Mouse (Mus musculus) megakaryocyte, adult 5-6 weeks (primary cell): ENCODE measurements around the gene Zfp87. TPM values are rescaled to one million over a fixed set of nuclear protein-coding genes. Genes with fewer than 3 reads are reported as not detected.
A peak's percentile ranks its signal among the peaks of the same experiment; 100 is the strongest.

Experiments
- ATAC-seq: 2 replicates; pipeline ENCODE4 v1.8.0; 2016; ENCODE audit warnings: mild to moderate bottlenecking, inconsistent platforms; ENCODE audit not compliant: poor library complexity, severe bottlenecking
- total RNA-seq, 2 experiments: library from RNA; stranded (forward) in 1 of 2; stranded (reverse) in 1 of 2; fragments of 153-499, 151-499 nt in 1 of 2; fragments of 221-1000, 200-1000 nt in 1 of 2; gene quantifications; 2 replicates each; pipeline versions ENCODE4 v1.2.3 to v1.2.4; 2015 to 2017

The Zfp87 gene
- total RNA-seq (2015) (26.3 and 38.3 TPM in 2 replicates), total RNA-seq (2017) (21.2 and 23.2 TPM in 2 replicates)

DNA sequence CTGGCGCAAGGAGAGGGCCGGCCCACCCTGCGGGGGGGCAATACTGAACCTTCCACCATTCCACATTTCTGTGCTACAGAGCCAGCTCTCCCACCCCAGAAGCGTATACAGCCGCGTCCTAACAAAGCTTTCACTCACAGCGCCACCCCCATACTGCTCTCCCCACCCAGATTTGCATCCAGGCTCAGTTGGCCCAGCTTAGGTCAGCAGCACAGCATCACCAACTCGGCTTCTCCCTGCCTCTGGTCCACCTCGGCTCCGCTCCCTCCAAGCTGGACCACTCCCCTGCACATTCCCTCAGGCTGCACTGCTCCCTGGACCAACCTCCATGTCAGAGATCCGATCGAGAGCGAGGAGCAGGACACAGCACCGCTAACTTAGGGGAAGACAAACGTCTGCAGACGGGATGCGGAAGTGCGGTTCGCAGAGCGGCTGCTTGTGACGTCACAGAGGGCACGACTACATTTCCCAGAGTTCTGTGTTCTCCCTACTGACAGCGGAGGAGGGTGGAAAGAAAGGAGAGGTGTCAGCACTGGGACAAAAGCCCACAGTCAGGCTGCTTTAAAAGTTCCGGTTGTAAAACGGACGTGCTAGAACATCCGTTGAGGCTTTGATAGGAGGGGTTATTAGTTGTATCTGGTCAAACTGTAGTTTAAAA lies at the start of gene Zfp87, which contains the start of gene Gm26965:
Gene Zfp87, minus strand, starts transcription at position 425 of the 658 bp plus-strand sequence.
Gene Gm26965, minus strand, starts transcription at position 399 of the 658 bp plus-strand sequence.
- ATAC-seq, result peak; percentile 93

DNA sequence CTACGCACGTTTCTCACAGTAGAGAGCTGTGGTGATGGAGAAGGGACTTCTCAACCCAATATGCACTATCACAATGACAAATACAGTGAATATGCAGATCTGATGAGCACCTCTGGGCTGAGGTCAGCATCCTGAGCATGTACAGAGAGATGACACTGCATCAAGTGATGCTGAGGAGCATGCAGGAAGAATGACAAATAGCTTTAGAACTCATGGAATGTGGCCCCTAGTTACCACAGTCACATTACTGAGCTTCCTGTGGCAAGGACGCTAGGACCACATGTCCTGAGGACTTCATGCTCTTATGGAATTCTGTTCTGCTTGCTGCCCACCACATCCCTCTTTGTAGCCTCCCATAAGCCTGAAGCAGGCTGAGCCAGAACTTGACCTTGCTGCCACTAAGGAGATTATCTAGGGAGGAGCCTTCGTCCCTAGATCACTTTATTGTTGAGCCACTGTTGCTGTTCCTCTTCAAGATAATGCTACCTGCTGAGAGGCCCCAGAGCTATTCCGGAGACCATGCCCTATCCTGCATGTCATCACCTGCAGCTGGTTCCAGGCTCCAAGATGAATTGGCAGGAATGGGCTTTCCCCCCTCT lies 46.7 kb upstream of the Zfp87 start:
- ATAC-seq, result no peak

DNA sequence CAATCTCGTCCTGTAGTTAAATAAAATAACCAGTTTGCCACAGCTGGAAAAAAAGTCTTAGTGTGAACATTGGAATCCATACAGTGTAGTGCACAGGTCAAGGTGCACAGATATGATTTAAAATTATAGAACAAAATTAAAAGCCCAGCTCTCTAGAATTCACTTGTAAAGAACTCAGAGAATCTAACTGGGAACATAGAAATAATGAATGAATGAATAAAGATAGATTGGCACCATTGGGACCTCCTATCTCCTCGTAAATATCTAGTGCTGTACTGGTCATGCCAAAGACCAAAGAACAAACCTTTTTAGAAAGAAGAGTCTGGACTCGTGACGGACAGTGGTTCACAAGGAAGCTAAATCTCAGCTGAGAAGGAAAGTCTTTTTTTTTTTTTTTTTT lies 27.8 kb upstream of the Zfp87 start, which contains the start of gene Zfp748:
Gene Zfp748, minus strand, starts transcription at position 101 of the 400 bp plus-strand sequence.
- ATAC-seq, result no peak

DNA sequence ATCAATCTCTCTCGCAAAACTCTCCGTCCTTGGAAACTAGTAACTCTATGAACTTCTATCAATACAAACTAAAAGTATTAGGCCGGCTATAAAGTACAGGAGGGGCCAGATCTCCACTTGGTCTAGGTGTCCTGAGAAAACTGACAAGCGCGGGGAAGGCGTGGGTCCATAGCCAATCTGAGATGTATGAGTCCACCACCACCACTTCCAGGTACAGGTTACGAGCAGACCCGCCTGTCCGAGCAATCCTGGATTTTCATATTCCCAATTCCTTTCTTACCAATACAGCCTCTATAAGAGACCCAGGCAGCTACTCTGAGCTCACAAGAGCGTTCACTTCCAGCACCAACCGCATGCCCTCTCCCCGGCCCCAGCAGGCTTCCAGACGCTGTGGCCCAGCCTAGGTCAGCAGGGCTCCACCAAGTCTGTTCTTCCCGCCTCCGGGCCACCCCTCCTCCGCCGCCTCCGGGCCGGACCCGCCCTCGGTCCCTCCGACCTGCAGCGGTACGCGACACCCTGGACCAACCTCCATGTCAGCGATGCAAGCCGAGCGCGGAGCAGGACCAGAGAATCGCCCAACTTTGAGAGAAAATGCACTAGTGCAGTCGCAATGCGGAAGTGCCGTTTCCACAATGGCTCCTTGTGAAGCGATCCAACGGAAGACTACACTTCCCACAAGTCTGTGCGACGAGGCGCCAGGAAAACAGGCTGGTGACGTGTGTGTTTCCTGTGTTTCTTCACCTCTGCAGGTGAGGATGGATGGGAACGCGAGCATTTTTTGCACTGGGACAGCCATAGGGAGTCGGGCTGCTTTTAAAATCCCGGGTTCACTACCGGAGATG lies 26.7 kb upstream of the Zfp87 start:
- ATAC-seq, result peak; percentile 95

DNA sequence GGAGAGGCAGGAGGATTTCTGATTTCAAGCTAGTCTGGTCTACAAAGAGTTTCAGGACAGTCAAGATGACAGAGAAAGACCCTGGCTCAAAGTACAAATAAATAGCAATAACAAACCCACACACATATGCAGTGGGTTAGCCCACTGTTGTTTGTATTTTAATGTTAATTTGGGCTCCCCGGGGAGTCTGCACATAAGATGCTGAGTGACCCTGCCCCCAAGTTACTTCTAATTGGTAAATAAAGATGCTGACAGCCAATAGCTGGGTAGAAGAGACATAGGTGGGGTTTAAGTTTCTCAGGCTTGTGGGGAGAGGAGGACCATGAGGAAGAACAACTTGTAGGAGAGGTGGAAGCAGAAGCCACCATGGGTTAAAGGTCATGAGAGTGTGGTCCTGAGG lies 20.0 kb upstream of the Zfp87 start:
- ATAC-seq, result no peak

DNA sequence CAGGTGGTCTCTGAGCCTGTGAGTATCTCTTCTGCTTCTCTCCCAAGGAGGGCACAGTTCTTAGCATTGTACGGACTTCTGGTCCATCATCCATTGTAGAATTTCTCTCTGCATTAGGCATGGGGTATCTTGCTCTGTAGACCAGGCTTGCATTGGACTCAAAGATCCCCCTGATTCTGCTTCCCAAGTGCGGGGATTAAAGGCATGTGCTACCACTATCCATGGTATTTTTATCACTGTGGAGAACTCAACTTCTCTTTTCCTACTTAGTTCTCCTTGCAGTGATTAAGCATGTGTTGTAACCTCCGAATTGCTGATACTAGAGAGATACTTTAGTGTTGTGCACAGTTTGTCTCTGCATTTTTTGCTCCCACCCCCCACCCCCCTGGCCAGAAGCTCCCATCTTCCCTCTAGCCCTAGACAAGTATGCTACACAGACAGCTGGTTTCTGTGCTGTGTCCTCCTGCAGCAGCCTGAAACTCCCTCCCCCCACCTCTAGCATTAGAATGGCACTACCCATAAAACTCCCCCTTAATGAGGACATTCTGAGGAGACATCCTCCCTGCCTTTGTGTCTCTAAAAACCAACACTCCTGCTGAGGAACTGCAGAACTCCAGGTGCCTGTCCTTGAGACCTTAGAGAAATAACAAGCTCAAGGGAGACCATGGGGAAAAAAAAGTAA lies 1.2 kb upstream of the Zfp87 start:
- peak; percentile 11; the same call in 1 of the 2 replicates for ATAC-seq

DNA sequence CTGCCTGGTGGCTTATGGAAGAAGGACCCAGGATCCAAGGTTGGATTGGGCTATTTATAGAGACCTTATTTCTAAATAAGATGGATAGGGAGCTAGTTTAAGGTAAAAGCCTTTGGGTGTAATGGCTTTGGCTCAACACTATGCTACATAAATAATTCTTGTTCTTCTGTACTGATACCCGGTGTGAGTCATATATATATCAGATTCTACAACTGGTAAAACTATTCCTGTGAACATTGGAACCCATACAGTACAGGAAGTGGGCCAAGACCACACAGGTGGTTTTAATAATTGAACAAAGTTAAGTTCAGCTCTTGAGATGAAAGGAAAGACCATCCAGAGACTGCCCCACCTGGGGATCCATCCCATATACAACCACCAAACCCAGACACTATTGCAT lies 25.1 kb downstream of the Zfp87 start:
- no peak for ATAC-seq

DNA sequence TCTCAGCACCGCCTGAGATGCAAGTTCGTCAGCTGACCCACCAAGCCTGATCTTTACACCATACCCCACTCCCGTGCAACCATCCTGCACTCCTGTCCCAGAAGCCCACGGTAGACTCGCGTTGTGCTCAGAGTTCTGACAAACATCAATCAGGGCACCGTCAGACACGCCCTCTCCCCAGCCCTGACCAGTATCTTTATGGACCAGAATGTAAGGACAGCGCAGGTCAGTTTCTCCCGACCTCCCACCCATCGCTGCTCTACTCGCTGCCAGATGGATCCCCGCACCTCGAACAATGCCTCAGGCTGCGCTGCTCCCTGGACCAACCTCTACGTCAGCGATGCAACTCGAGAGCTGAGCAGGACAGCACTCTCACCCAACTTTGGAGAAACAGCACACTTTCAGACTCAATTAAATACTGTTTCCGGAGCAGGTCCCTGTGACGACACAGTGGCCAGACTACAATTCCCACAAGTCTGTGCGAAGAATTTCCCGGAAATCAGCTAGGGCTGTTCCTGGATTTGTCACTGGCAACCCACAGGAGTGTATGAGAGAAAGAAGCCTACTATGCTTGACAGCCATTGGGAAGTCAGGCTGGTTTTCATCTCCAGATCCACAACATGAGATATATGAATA lies 25.8 kb downstream of the Zfp87 start, which contains the start of gene Zfp58:
Gene Zfp58, minus strand, starts transcription at position 472 of the 636 bp plus-strand sequence.
- peak; percentile 95 for ATAC-seq

DNA sequence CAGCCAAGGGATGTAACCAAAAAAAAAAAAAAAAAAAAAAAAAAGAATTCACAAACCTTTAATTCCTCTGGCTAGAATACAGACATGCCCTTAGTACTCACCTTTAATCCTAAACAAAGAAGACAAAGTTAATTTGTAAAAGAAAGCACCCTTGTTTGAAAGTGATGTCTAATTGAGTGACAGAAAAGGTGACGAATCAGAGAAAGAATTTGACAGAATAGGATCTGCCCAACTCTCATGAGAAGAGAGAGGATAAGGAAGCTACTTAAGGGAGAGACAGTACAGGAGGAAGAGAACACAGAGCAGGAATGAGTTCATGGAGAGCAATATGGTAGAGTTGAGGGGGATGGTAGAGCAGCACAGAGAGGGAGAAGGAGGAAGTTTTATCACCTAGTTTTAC lies 30.3 kb downstream of the Zfp87 start:
- ATAC-seq, result no peak

DNA sequence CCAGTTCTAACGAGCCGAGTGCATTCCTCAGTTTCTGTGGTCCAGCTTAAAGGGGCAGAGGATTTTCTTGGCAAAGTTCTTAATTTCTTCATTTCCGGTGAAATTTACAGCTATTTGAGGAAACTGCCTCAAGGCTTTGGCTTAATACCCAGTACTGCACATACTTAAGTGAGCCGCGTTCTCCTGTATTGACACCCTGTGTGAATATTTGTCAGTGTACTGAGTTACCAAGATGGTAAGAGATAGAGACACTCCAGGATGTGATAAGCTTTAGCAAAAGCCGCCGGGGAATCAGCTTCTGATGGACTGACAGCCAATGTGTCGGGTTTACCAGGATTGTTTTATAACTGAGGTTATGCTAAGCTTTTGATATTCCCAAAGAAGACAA lies 41.6 kb downstream of the Zfp87 start:
- peak; percentile 33 for ATAC-seq

DNA sequence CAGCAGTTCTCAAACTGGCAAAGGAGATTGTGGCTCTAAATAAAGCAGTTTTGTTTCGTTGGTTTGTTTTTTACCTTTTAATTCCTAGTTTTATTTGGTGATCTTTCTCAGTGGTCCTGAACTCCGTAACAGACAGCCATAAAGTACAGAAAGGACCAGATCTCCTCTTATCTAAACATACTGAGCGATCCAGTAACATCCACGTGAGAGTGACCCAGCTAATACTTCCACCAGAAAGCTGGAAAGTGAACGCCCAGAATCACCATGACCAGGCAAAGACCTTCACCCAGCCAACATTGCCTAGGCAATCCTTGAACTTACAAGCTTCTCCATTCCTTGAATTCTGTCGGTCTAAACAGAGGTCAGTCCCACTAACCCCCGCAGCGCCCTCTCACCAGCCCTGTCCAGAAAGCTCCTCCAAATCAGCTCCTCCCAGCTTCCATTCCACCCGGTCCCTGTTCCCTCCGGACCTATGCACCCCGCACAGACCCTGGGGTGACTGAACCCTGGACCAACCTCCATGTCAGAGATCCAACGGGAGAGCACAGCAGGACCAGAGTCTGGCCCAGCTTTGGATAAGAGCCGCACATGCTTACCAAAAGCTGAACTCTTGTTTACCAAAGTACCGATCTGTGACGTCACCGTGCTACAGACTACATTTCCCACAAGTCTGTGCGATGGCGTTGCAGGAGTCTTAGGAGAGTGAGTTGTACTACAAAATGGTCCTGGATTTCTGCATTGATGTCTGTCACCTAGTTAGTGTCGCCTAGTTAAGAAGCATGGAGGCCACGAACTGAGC lies 42.2 kb downstream of the Zfp87 start, which contains the start of gene Zfp874b:
Gene Zfp874b, minus strand, starts transcription at position 634 of the 799 bp plus-strand sequence.
- peak; percentile 95 for ATAC-seq

DNA sequence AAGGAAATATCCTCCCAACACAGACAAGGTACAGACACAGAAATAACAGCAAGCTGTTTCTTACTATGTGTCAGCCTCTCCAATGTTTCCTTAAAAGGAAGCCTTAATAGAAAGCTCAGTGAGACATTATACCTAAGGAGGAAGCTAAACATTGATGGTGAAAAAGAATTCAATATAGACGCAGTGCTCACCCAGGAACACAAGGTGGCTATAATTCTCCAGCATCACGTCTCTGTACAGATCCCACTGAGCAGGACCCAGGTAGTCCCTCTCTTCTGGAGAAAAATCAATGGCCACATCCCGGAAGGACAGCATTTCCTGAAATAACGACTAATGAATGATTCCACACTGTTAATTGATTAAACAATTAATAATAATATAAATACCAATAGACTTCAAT lies 44.4 kb downstream of the Zfp87 start:
- ATAC-seq, result no peak

DNA sequence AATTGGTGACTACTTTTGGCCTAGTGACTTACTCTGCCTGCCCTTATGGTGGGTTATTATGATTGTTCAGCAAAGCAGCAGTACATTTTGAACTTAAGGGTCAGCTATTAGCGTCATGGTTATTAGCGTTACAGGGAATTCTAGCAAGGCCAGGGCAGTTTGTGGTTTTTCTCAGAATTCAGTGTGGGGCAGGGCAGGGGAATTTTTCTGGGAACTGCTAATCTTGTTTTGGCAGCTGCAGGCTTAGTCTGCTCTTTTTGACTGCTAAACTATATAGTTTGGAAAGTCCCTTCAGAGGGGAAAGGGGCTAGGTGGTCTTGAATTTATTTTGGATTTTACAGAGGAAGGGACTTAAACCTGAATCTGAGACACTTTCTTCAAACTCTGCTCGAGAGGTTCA lies 56.7 kb downstream of the Zfp87 start:
- no peak for ATAC-seq

Other genes starting within 250 kb of the Zfp87 start
- 4.7 and 5.6 TPM in 2 replicates for gene Zfp458, start 247.7 kb downstream of the Zfp87 start, total RNA-seq (2015)
- 2.9 and 4.3 TPM in 2 replicates for gene Zfp458, start 247.7 kb downstream of the Zfp87 start, total RNA-seq (2017)
- gene Zfp457, start 219.7 kb downstream of the Zfp87 start, total RNA-seq (2015), result 0.60 TPM in 1 of 2 replicates, not detected in the other
- 0.65 TPM in 1 of 2 replicates, not detected in the other for gene Zfp457, start 219.7 kb downstream of the Zfp87 start, total RNA-seq (2017)
- gene Zfp595, start 193.6 kb downstream of the Zfp87 start, total RNA-seq (2015), result 10.9 and 11.7 TPM in 2 replicates
- 8.4 and 8.7 TPM in 2 replicates for gene Zfp595, start 193.6 kb downstream of the Zfp87 start, total RNA-seq (2017)
- 4.0 and 7.5 TPM in 2 replicates for gene Gm28044, start 165.6 kb downstream of the Zfp87 start, total RNA-seq (2015)
- gene Gm28044, start 165.6 kb downstream of the Zfp87 start, total RNA-seq (2017), result 17.5 and 18.9 TPM in 2 replicates
- 14.0 and 14.4 TPM in 2 replicates for gene Zfp953, start 165.6 kb downstream of the Zfp87 start, total RNA-seq (2015)
- 11.3 and 12.1 TPM in 2 replicates for gene Zfp953, start 165.6 kb downstream of the Zfp87 start, total RNA-seq (2017)
- gene Gm28041, start 150.4 kb downstream of the Zfp87 start, total RNA-seq (2015), result 1.6 TPM in 1 of 2 replicates, not detected in the other
- gene Gm28041, start 150.4 kb downstream of the Zfp87 start, total RNA-seq (2017), result 3.6 and 4.6 TPM in 2 replicates
- gene Zfp456, start 150.4 kb downstream of the Zfp87 start, total RNA-seq (2015), result 4.5 and 6.4 TPM in 2 replicates
- gene Zfp456, start 150.4 kb downstream of the Zfp87 start, total RNA-seq (2017), result 4.0 and 4.5 TPM in 2 replicates
- gene Zfp429, start 126.4 kb downstream of the Zfp87 start, total RNA-seq (2015), result 18.0 and 18.4 TPM in 2 replicates
- gene Zfp429, start 126.4 kb downstream of the Zfp87 start, total RNA-seq (2017), result 13.0 and 14.7 TPM in 2 replicates
- 0.30 and 1.5 TPM in 2 replicates for gene Zfp459, start 104.8 kb downstream of the Zfp87 start, total RNA-seq (2015)
- 0.11 and 1.1 TPM in 2 replicates for gene Zfp459, start 104.8 kb downstream of the Zfp87 start, total RNA-seq (2017)
- gene Zfp874a, start 74.6 kb downstream of the Zfp87 start, total RNA-seq (2015), result 4.1 and 6.9 TPM in 2 replicates
- 8.6 and 9.2 TPM in 2 replicates for gene Zfp874a, start 74.6 kb downstream of the Zfp87 start, total RNA-seq (2017)
- 8.5 and 12.3 TPM in 2 replicates for gene Zfp874b, start 41.9 kb downstream of the Zfp87 start, total RNA-seq (2015)
- gene Zfp874b, start 41.9 kb downstream of the Zfp87 start, total RNA-seq (2017), result 7.5 and 9.0 TPM in 2 replicates
- gene Zfp58, start 25.6 kb downstream of the Zfp87 start, total RNA-seq (2015), result 6.5 and 8.7 TPM in 2 replicates
- 7.2 and 11.0 TPM in 2 replicates for gene Zfp58, start 25.6 kb downstream of the Zfp87 start, total RNA-seq (2017)
- gene Gm26965, start within 50 bp of the Zfp87 start, total RNA-seq (2015), result 3.0 TPM in 1 of 2 replicates, not detected in the other
- not detected in 2 replicates for gene Gm26965, start within 50 bp of the Zfp87 start, total RNA-seq (2017)
- gene Zfp748, start 27.7 kb upstream of the Zfp87 start, total RNA-seq (2015), result 13.2 and 17.5 TPM in 2 replicates
- gene Zfp748, start 27.7 kb upstream of the Zfp87 start, total RNA-seq (2017), result 16.3 and 18.7 TPM in 2 replicates
- 15.1 and 16.9 TPM in 2 replicates for gene Zfp729b, start 83.5 kb upstream of the Zfp87 start, total RNA-seq (2015)
- gene Zfp729b, start 83.5 kb upstream of the Zfp87 start, total RNA-seq (2017), result 19.1 and 21.4 TPM in 2 replicates
- not detected in 2 replicates for gene Gm49345, start 111.6 kb upstream of the Zfp87 start, total RNA-seq (2015)
- not detected in 2 replicates for gene Gm49345, start 111.6 kb upstream of the Zfp87 start, total RNA-seq (2017)
- gene Zfp729a, start 111.6 kb upstream of the Zfp87 start, total RNA-seq (2015), result 13.8 and 17.5 TPM in 2 replicates
- 7.7 and 21.3 TPM in 2 replicates for gene Zfp729a, start 111.6 kb upstream of the Zfp87 start, total RNA-seq (2017)
- 16.1 and 19.4 TPM in 2 replicates for gene Zfp738, start 160.9 kb upstream of the Zfp87 start, total RNA-seq (2015)
- 16.7 and 24.6 TPM in 2 replicates for gene Zfp738, start 160.9 kb upstream of the Zfp87 start, total RNA-seq (2017)
- gene Zfp65, start 203.0 kb upstream of the Zfp87 start, total RNA-seq (2015), result 11.0 and 17.1 TPM in 2 replicates
- 14.0 and 15.9 TPM in 2 replicates for gene Zfp65, start 203.0 kb upstream of the Zfp87 start, total RNA-seq (2017)
- 6.2 and 8.7 TPM in 2 replicates for gene Zfp85, start 229.1 kb upstream of the Zfp87 start, total RNA-seq (2015)
- gene Zfp85, start 229.1 kb upstream of the Zfp87 start, total RNA-seq (2017), result 5.9 and 6.4 TPM in 2 replicates